Mouse (Mus musculus): Measurements from ENCODE around the gene Dppa3. TPM values are rescaled to one million over a fixed set of nuclear protein-coding genes. Genes with fewer than 3 reads are reported as not detected.

Dppa3 gene
- polyA plus RNA-seq (2014; fragmentation: Illumina TruSeq; extraction: RNeasy Lipid Tissue Mini Kit (QIAGEN cat#74804); ENCODE audit: low read depth, low replicate concordance) = not detected

DNA sequence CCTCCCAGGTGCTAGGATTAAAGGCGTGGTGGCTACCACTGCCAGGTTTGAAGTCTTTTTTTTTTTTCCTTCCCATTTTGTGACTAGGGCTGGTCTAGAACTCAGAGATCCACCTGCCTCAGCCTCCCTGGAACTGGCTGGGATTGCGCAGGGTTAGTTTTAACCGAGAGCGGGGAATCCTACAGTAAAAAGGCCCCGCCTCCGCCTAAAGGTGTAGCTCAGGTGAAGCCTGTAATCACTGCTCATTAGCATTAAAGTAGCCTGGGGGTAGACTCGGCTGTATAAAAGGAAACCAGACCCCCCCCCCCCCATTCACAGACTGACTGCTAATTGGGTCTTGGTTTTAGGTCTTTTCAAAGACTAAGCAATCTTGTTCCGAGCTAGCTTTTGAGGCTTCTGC, at the start of gene Dppa3:
Dppa3 (plus strand) TSS at position 301 of the 400 bp plus-strand sequence.

DNA sequence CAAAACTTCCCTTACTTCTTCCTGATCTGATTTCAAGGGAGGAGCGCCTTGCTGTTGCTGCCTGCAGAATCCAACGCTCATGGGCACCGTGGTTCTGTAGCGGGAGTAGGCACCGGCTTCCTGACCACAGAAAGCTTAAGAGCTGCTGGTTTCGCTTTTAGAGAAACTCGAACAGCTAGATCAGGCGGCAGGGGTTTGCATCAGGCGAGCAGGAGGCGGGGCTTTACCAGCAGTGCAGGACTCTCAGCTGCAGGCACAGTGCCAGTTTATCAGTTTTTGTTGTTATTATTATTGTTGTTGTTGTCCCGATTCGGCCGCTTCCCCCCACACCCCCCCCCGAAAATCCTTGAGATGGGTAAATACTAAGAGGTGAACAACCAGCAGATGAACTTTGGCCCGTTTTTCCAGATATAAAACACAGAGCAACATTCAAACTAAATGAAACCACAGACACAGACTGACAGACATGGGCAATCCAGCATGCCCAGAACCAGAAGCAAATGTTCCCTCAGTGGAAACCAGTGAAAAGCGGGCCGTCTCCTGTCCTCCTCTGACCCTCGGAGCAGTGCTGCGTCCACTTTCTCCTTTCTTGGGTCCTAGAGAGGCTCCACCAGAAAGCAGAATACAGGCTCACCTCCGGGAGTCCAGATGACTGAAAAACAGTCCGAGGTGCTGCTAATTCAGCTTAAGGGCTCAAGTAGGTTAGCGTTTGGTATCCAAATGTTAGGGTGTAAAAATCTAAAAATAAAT, 23.8 kb upstream of the Dppa3 start, which contains the start of gene Apobec1:
Apobec1 (minus strand) TSS at position 203 of the 750 bp plus-strand sequence.

DNA sequence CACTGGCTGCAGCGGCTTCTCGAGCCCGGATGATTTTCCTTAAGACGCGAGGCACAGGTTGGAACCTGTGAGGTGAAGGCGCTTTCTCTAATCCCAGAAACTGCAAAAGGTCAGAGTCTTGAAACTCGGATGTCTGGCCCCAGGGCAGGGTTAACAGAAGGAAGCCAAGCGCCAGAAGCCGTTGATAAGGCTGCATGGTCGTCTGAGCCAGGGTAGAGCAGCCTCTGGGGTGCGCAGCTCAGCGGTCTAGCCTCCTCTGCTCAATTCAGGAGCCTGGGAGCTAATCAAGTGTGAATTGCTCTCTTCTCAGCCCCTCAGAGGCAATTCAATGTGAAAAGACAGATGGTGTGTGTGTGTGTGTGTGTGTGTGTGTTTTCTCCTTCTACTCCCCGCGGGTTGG, 16.4 kb upstream of the Dppa3 start, which contains the start of gene Gdf3:
Gdf3 (minus strand) TSS at position 317 of the 400 bp plus-strand sequence.

Other genes with a start within 250 kb of the Dppa3 start
- not detected for gene Rimklb, start 127.6 kb upstream of the Dppa3 start, polyA plus RNA-seq (2014; fragmentation: Illumina TruSeq; extraction: RNeasy Lipid Tissue Mini Kit (QIAGEN cat#74804); ENCODE audit: low read depth, low replicate concordance)
- 39.5 TPM for gene Mfap5, start 120.6 kb upstream of the Dppa3 start, polyA plus RNA-seq (2014; fragmentation: Illumina TruSeq; extraction: RNeasy Lipid Tissue Mini Kit (QIAGEN cat#74804); ENCODE audit: low read depth, low replicate concordance)
- gene Aicda, start 72.6 kb upstream of the Dppa3 start, polyA plus RNA-seq (2014; fragmentation: Illumina TruSeq; extraction: RNeasy Lipid Tissue Mini Kit (QIAGEN cat#74804); ENCODE audit: low read depth, low replicate concordance) = not detected
- gene Apobec1, start 24.0 kb upstream of the Dppa3 start, polyA plus RNA-seq (2014; fragmentation: Illumina TruSeq; extraction: RNeasy Lipid Tissue Mini Kit (QIAGEN cat#74804); ENCODE audit: low read depth, low replicate concordance) = 6.9 TPM
- not detected for gene Gdf3, start 16.3 kb upstream of the Dppa3 start, polyA plus RNA-seq (2014; fragmentation: Illumina TruSeq; extraction: RNeasy Lipid Tissue Mini Kit (QIAGEN cat#74804); ENCODE audit: low read depth, low replicate concordance)
- gene Nanog, start 81.1 kb downstream of the Dppa3 start, polyA plus RNA-seq (2014; fragmentation: Illumina TruSeq; extraction: RNeasy Lipid Tissue Mini Kit (QIAGEN cat#74804); ENCODE audit: low read depth, low replicate concordance) = not detected
- 1.7 TPM for gene Slc2a3, start 175.2 kb downstream of the Dppa3 start, polyA plus RNA-seq (2014; fragmentation: Illumina TruSeq; extraction: RNeasy Lipid Tissue Mini Kit (QIAGEN cat#74804); ENCODE audit: low read depth, low replicate concordance)
- gene Foxj2, start 193.5 kb downstream of the Dppa3 start, polyA plus RNA-seq (2014; fragmentation: Illumina TruSeq; extraction: RNeasy Lipid Tissue Mini Kit (QIAGEN cat#74804); ENCODE audit: low read depth, low replicate concordance) = 31.6 TPM
- 2.5 TPM for gene C3ar1, start 229.8 kb downstream of the Dppa3 start, polyA plus RNA-seq (2014; fragmentation: Illumina TruSeq; extraction: RNeasy Lipid Tissue Mini Kit (QIAGEN cat#74804); ENCODE audit: low read depth, low replicate concordance)
- gene Necap1, start 248.1 kb downstream of the Dppa3 start, polyA plus RNA-seq (2014; fragmentation: Illumina TruSeq; extraction: RNeasy Lipid Tissue Mini Kit (QIAGEN cat#74804); ENCODE audit: low read depth, low replicate concordance) = 18.4 TPM

All from heart, adult 10 weeks (tissue).